Mouse (Mus musculus) hindbrain, embryonic 14.5 days (tissue): Measurements from ENCODE around the gene Ndst4. TPM values are rescaled to one million over a fixed set of nuclear protein-coding genes. Genes with fewer than 3 reads are reported as not detected.

Source experiments
- ATAC-seq: fragments of 200-750 bp; cut with Nextera tagmentation; 2 replicates; pipeline ENCODE4 v1.8.0; 2017; ENCODE audit warnings: moderate number of reproducible peaks, mild to moderate bottlenecking, moderate TSS enrichment, moderate library complexity; ENCODE audit not compliant: low FRiP score
- DNase-seq: peaks from one replicate; pipeline ENCODE4 v3.0.0-alpha.2; 2015; ENCODE audit warnings: low spot score
- H3K27ac ChIP-seq: fragments of 300-500 bp; sonication (generic); 2 replicates; pipeline ENCODE4 v1.5.1; 2014; ENCODE audit warnings: mild to moderate bottlenecking, moderate library complexity
- H3K27me3 ChIP-seq: fragments of 300-500 bp; sonication (generic); 2 replicates; pipeline ENCODE4 v1.6.1; 2014; ENCODE audit warnings: mild to moderate bottlenecking, low read length, mixed read lengths; ENCODE audit not compliant: control insufficient read depth, insufficient read depth
- H3K36me3 ChIP-seq: fragments of 300-500 bp; sonication (generic); replicated peaks from 2 replicates; pipeline ENCODE4 v1.6.1; 2014; ENCODE audit not compliant: control insufficient read depth, insufficient read depth
- H3K4me1 ChIP-seq: fragments of 300-500 bp; sonication (generic); replicated peaks from 2 replicates; pipeline ENCODE4 v1.6.1; 2014; ENCODE audit warnings: antibody characterized with exemption, low read length, mixed read lengths; ENCODE audit not compliant: control insufficient read depth, insufficient read depth
- H3K4me2 ChIP-seq: fragments of 300-500 bp; sonication (generic); replicated peaks from 2 replicates; pipeline ENCODE4 v1.6.1; 2014; ENCODE audit warnings: mild to moderate bottlenecking, moderate library complexity
- H3K4me3 ChIP-seq: fragments of 300-500 bp; sonication (generic); replicated peaks from 2 replicates; pipeline ENCODE4 v1.5.1; 2014; ENCODE audit warnings: mild to moderate bottlenecking, low read length
- H3K9ac ChIP-seq: fragments of 300-500 bp; sonication (generic); 2 replicates; pipeline ENCODE4 v1.6.1; 2014
- H3K9me3 ChIP-seq: fragments of 300-500 bp; sonication (generic); 2 replicates; pipeline ENCODE4 v1.6.1; 2016; ENCODE audit warnings: low read length; ENCODE audit not compliant: control insufficient read depth
- WGBS: fragments of 180-500 bp; shearing (Covaris S2); extraction: QIAGEN DNeasy Blood & Tissue Kit; methylation state at CpG from one replicate; pipeline ENCODE4 v1.1.7; 2014; 5-methylcytosine and 5-hydroxymethylcytosine counted together
- polyA plus RNA-seq: library from polyadenylated mRNA; unstranded; fragments of >200 nt; fragmentation: Nextera tagmentation; extraction: Ambion mirVana; gene quantifications from 2 replicates; pipeline ENCODE4 v1.2.1, GENCODE M21; 2014

Ndst4 gene
- polyA plus RNA-seq, 1 experiment from 2014 or later: 3.6 TPM

- Histone ChIP-seq H3K4me3 (no peak overlapping the region), H3K27ac (no peak overlapping the region), H3K4me1 (no peaks in the 10 kb centered on the region), H3K9me3 (no peaks in the 10 kb centered on the region), H3K9ac (no peak overlapping the region), H3K27me3 (no peaks in the 10 kb centered on the region), H3K4me2 (no peak overlapping the region), H3K36me3 (no peaks in the 10 kb centered on the region)
- DNase-seq: no peak
- no peak for ATAC-seq
- WGBS: 35% methylated on average over 3 of the region's 3 CpGs
Observed at GRCm38 (mm10) chr3:125655009-125655635, 251.2 kb downstream of the Ndst4 start.

DNA sequence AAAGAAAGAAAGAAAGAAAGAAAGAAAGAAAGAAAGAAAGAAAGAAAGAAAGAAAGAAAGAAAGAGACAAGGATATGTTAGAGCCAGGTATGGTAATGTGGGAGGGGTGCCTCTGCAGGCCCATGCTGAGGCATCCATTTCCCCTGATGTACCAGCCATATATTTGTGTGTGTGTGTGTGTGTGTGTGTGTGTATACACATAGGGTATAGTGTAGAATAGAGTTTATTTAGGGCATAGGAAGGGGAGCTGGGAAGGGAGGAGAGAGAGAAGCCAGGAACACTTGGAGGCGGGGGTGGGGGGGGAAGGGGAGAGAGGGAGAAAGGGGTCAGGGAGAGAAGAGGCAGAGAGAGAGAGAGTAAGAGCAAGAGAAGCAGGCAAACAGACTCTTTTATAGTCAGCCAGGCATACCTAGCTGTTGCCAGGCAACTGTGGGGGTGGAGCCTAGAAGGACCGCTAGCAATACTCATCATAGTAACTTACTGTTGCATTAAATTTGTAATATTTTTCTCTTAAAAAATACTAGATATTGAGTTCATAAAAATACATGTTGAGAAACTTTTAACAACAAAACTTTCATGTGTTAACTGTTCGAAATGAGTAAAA lies 256.3 kb downstream of the Ndst4 start:
- Histone ChIP-seq H3K9ac (no peak overlapping the region), H3K4me1 (no peaks in the 10 kb centered on the region), H3K27me3 (no peaks in the 10 kb centered on the region), H3K4me3 (no peak overlapping the region), H3K4me2 (no peak overlapping the region), H3K36me3 (no peaks in the 10 kb centered on the region), H3K9me3 (no peaks in the 10 kb centered on the region), H3K27ac (no peak overlapping the region)
- WGBS: 53% methylated on average over 3 of the region's 3 CpGs
- ATAC-seq (peak; percentile 76), DNase-seq (no peak)

DNA sequence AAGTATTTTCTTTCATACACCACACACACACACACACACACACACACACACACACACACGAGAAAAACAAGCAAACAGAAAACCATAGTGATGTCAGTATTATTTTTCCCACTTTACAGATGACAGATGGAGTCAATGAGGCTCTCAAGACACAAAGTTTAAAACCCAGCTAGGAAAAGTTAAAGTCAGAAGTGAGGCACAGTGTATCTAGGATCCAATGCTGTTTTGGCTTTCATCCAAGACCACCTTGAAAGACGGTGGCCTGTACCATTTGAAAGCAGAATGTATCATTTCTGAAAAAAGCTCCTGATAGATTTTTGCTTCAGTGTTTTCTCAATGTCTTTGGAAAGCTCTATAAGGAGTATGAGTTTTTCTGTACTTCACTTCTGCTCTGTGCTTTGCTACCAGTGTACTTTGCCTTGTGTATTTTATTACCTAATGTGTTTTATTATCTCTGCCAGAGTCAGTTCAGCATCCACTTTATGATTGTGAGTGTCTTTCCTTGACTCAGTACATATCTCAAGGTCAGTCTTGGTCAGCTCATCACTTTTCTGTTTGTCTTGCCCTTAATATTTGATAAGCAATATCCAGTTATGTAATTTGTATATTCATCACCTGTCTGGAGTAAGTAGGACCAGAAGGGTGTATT lies 257.1 kb downstream of the Ndst4 start:
- ATAC-seq: no peak
- H3K4me2 ChIP-seq: no peak overlapping the region
- H3K27me3 ChIP-seq: no peaks in the 10 kb centered on the region
- 58% methylated on average over 2 of the region's 2 CpGs for WGBS
- H3K9ac ChIP-seq: no peak overlapping the region
- no peaks in the 10 kb centered on the region for H3K9me3 ChIP-seq
- H3K4me3 ChIP-seq: no peak overlapping the region
- H3K36me3 ChIP-seq: no peaks in the 10 kb centered on the region
- no peak overlapping the region for H3K27ac ChIP-seq
- H3K4me1 ChIP-seq: no peaks in the 10 kb centered on the region
- DNase-seq: no peak

DNA sequence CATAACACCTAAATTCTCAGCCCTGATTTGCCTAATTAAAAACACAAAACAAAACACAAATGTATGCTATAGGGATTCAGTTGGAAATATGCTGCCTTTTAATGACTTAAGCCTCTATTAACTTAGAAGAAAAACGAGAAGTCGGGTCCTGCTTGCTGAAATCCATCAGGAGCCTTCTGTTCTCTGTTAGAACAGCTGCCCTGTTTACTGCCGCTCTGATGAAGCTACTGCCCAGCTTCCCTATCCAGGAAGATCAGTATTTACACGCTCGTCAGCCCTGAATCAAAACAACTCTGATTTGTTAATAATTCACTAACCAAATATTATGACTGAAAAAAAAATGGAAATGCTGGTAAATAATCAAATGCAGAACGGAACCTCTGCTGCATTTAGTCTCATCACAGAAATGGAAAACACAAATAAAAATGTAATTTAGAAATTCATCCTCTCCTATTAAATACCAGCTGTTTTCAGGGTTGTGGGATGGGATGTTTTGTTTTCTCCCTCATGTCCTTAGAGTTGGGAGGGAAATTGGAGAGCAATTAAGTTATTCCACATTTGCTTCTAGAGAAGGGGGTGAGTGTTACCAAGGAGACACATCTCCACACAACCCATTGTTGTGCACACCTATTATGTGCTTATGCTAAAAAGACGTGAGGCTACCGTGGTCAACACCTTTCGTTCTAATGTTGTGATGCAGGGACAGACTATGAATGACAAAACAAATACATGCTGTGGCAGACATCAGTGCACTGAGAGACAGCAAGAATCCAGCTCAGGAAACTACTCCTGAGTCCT lies 270.3 kb downstream of the Ndst4 start:
- Histone ChIP-seq H3K4me3 (no peak overlapping the region), H3K9ac (no peak overlapping the region), H3K4me2 (no peak overlapping the region), H3K4me1 (0 out of 2 replicates have a peak, but pooled peaks cover 11% of the 10 kb centered on the region), H3K36me3 (no peaks in the 10 kb centered on the region), H3K27ac (no peak overlapping the region), H3K9me3 (no peaks in the 10 kb centered on the region), H3K27me3 (no peaks in the 10 kb centered on the region)
- WGBS: 38% methylated on average over 9 of the region's 9 CpGs
- ATAC-seq (no peak), DNase-seq (no peak)

DNA sequence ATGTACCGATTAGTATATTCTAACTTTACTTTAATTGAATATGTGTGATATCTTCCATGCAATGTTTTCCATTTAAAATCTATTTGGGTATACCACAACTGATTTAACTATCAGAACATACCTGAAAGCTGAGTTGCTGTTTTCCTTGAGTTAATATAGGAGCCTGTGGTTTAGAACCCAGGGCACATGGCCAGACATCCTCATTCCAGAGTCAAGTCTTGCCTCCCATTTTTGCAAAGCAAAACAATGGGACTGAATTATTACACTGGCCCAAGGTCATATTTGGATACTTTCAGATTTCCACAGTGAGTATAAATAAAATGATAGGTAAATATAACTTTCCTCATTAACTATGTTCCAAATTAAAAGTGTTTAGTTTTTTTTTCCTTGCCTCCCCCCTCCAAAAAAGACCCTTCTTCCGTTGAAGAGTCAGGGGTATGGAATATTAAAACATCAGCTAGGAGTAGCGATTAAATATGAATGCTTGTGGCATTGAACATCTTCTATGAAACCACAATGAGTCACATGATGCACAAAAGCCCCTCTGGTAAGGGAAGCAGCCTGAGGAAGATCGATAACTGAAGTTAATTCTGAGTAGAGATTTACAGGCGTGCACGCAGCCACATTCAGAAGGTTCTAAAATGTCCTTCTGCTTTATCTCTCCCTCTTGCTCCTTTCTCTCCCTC lies 271.5 kb downstream of the Ndst4 start:
- Histone ChIP-seq H3K36me3 (no peaks in the 10 kb centered on the region), H3K4me2 (no peak overlapping the region), H3K9me3 (no peaks in the 10 kb centered on the region), H3K4me1 (0 out of 2 replicates have a peak, but pooled peaks cover 11% of the 10 kb centered on the region), H3K27ac (no peak overlapping the region), H3K4me3 (no peak overlapping the region), H3K27me3 (no peaks in the 10 kb centered on the region), H3K9ac (no peak overlapping the region)
- WGBS: 86% methylated on average over 6 of the region's 6 CpGs
- DNase-seq (no peak), ATAC-seq (no peak)

DNA sequence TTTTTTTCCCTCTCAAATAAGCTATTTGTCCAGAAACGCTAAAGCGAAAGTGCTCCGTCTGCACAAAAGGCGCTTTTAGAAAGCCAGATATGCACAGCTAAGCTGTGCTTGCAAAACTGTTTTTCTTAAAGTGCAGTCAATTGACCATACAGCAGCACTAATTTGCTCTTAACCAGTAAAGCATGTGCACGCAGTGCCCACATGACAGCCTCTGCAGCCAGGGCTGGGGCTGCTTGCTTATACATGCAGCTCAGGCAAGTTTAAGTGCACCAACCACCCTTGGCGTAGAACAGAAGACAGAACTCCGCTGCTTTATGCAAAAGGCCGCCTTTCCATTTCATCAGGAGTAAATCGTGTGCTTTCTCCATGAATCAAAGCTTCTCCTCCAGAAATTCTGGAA lies 275.0 kb downstream of the Ndst4 start:
- Histone ChIP-seq H3K27me3 (no peaks in the 10 kb centered on the region), H3K4me2 (peak overlapping the region; percentile 27), H3K4me1 (0 out of 2 replicates have a peak, but pooled peaks cover 11% of the 10 kb centered on the region), H3K27ac (peak overlapping the region; percentile 20; the same call in 1 of the 2 replicates), H3K36me3 (no peaks in the 10 kb centered on the region), H3K9me3 (no peaks in the 10 kb centered on the region), H3K4me3 (no peak overlapping the region), H3K9ac (no peak overlapping the region)
- no peak for DNase-seq
- 60% methylated on average over 9 of the region's 9 CpGs for WGBS
- ATAC-seq: peak; percentile 60; the same call in 1 of the 2 replicates

GRCm38 (mm10) chr3:125683460-125684230 lies 279.8 kb downstream of the Ndst4 start:
- 0 out of 2 replicates have a peak, but pooled peaks cover 4% of the 10 kb centered on the region for H3K4me1 ChIP-seq
- H3K27ac ChIP-seq: no peak overlapping the region
- H3K4me2 ChIP-seq: no peak overlapping the region
- no peak overlapping the region for H3K9ac ChIP-seq
- DNase-seq: no peak
- H3K4me3 ChIP-seq: no peak overlapping the region
- H3K9me3 ChIP-seq: no peaks in the 10 kb centered on the region
- no peaks in the 10 kb centered on the region for H3K27me3 ChIP-seq
- no peak for ATAC-seq
- WGBS: 74% methylated on average over 8 of the region's 8 CpGs
- no peaks in the 10 kb centered on the region for H3K36me3 ChIP-seq

GRCm38 (mm10) chr3:125684583-125684982 lies 280.7 kb downstream of the Ndst4 start:
- ATAC-seq: no peak
- Histone ChIP-seq H3K9ac (no peak overlapping the region), H3K9me3 (no peaks in the 10 kb centered on the region), H3K4me1 (no peaks in the 10 kb centered on the region), H3K4me3 (no peak overlapping the region), H3K4me2 (no peak overlapping the region), H3K27ac (no peak overlapping the region), H3K27me3 (no peaks in the 10 kb centered on the region), H3K36me3 (no peaks in the 10 kb centered on the region)
- DNase-seq: no peak
- 97% methylated on average over 1 of the region's 1 CpGs for WGBS
